Mouse (Mus musculus) MEL (cell line): ENCODE results near the gene Olfr288.

ENCODE experiments used
- CTCF ChIP-seq, 3 experiments: IDR thresholded peaks in 2 of 3; conservative IDR thresholded peaks in 1 of 3; 2 replicates each; pipeline ENCODE4 v1.5.1; 2011 to 2012; ENCODE audit warnings: low read length in 3 of 3, low read depth in 2 of 3, mild to moderate bottlenecking in 2 of 3, improper control_type of control experiment in 1 of 3, inconsistent platforms in 1 of 3, mixed read lengths in 1 of 3, moderate library complexity in 1 of 3; ENCODE audit not compliant: control insufficient read depth in 1 of 3, insufficient read depth in 1 of 3, poor library complexity in 1 of 3, severe bottlenecking in 1 of 3
- EP300 ChIP-seq, 2 experiments: IDR thresholded peaks; 2 replicates each; pipeline ENCODE4 v1.6.1; 2011; ENCODE audit warnings: improper control_type of control experiment in 2 of 2, low read length in 2 of 2, low read depth in 1 of 2, mild to moderate bottlenecking in 1 of 2
- GATA1 ChIP-seq: IDR thresholded peaks from 2 replicates; pipeline ENCODE4 v1.6.1; 2011; ENCODE audit warnings: low read depth, low read length, improper control_type of control experiment
- HCFC1 ChIP-seq: IDR thresholded peaks from 2 replicates; pipeline ENCODE4 v1.6.1; 2012; ENCODE audit warnings: low read depth, mild to moderate bottlenecking, inconsistent platforms, low read length, improper control_type of control experiment, moderate library complexity
- JUND ChIP-seq: IDR thresholded peaks from 2 replicates; pipeline ENCODE4 v1.6.1; 2011; ENCODE audit warnings: low read depth, mild to moderate bottlenecking, improper control_type of control experiment, low read length
- MYB ChIP-seq: IDR thresholded peaks from 2 replicates; pipeline ENCODE4 v1.6.1; 2011; ENCODE audit warnings: mild to moderate bottlenecking, low read depth, low read length, improper control_type of control experiment
- POLR2AphosphoS2 ChIP-seq: IDR thresholded peaks from 2 replicates; pipeline ENCODE4 v1.6.1; 2011; ENCODE audit warnings: low read length, improper control_type of control experiment
- USF2 ChIP-seq, 2 experiments: IDR thresholded peaks; 2 replicates each; pipeline ENCODE4 v1.6.1; 2011 to 2012; ENCODE audit warnings: improper control_type of control experiment in 2 of 2, low read length in 2 of 2, borderline replicate concordance in 1 of 2, inconsistent platforms in 1 of 2, low read depth in 1 of 2, mild to moderate bottlenecking in 1 of 2; ENCODE audit not compliant: insufficient read depth in 1 of 2

DNA sequence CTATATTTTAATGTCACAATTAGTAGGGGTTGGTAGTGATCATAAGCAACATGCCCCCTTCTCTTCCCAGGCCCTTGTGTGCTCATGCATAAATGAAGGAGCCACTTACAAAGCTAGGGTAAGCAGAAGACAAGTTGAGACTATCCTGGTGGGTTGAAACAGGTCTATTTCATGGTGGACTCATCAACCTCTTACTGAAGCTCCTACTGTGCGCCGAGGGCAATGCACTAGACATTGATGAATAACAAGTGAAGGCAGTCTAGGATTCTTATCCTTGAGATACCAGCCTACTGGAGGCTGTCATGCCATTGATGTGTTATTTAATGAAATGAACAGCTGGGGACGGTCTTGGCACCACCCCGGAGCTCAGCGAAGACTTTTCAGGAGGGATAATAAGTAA is 40.1 kb downstream of the Olfr288 start:
- TF ChIP-seq JUND: no peak
- no peak for TF ChIP-seq CTCF (IDR thresholded peaks at IDR 0.05 in 2 of 3, conservative IDR thresholded peaks at IDR 0.05 in 1 of 3; ENCODE audit: control insufficient read depth in 1 of 3, insufficient read depth in 1 of 3, low read depth in 2 of 3, low read length in 3 of 3, poor library complexity in 1 of 3, severe bottlenecking in 1 of 3)
- no peak for TF ChIP-seq POLR2AphosphoS2
- no peak for TF ChIP-seq USF2 (IDR thresholded peaks at IDR 0.05; ENCODE audit: borderline replicate concordance in 1 of 2, insufficient read depth in 1 of 2, low read depth in 1 of 2, low read length in 2 of 2)
- TF ChIP-seq GATA1: no peak
- TF ChIP-seq MYB: no peak
- no peak for TF ChIP-seq EP300 (IDR thresholded peaks at IDR 0.05; ENCODE audit: low read depth in 1 of 2, low read length in 2 of 2)
- TF ChIP-seq HCFC1: no peak
